Mouse (Mus musculus) kidney, postnatal 10 days (tissue): ENCODE measurements around the gene Tph2.
"Not testable (repeated sequence)": the region's sequence is repeated elsewhere in the genome, so short reads cannot be mapped to it uniquely, and the experiment has no call there.

Source experiments
- DNase-seq: peaks from one replicate; pipeline ENCODE4 v3.0.0; 2021; ENCODE audit warnings: mixed read lengths

Tph2 gene

DNA sequence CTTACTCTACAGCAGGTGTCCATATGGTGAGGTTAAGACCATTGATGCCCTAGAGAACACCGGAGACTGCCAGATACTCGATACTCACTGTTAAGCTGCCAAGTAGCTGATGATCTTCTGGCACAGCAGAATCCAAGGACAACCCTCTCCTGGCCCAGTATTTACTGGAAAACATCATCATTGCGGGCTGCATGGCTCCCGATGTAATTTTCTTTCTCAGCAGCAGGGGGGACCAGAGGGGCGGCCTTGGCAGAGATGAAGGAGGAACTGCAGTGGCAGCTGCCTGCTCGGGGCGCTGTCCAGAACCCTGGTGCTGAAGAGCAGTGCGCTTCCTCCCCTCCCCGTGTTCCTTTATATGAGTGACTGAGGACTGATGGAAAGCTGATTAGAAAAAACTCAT, at the start of gene Tph2:
Gene Tph2, minus strand, starts transcription at position 326 of the 400 bp plus-strand sequence.
- peak; percentile 90 for DNase-seq

DNA sequence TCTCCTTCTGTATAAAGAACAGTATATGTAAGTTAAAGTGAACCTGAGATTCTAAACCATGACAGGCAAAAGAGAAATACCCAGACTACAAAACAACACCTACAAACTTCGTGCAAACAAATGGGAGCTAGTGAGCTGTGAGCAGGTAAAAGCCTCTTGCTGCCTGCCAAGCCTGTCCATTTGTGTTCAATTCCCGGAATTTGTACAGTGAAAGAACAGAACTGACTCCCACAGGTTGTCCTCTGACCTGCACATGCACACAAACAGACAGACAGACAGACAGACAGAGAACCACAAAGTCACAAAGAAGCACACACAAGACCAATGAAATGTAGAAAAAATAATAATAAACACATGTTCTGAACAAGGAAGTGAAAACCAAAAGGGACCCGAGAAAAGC, 49.0 kb upstream of the Tph2 start:
- no peak for DNase-seq

DNA sequence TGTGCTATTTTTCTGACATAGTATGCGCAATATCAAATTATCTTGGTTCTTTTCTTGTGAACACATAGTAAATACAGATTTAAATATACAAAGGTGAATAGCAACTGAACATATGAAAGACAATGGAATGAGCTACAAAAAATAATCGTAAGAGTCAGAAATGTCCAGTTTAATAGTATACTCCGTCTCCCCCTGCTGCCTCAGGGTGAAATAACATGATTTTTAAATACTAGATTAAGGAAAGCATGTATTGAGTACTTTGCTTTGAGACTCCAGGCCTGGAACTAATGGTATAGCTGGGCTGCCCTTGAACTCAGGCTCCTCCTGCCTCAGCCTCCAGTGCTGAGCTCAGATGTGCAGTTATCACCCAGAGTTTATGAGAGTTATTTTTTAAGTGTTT, 47.7 kb upstream of the Tph2 start:
- no peak for DNase-seq

DNA sequence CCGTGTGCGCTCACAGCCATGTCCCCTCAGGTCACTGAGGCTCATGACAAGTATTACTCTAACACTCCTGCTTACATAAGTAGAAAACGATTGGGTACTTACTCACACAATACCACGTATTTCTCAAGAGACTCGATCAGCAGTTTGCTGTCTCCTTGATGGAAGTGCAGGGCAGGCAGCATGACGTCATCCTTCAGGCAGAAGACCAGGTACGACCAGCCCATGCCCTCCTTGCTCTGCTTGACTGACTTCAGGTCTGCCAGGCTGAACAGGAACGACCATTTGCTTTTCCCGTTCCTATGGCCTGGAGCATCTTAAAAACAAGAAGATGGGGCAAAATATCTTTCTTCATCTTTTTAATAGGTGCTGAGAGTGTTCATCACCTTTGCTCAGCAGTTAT, 44.2 kb upstream of the Tph2 start:
- DNase-seq, result no peak

DNA sequence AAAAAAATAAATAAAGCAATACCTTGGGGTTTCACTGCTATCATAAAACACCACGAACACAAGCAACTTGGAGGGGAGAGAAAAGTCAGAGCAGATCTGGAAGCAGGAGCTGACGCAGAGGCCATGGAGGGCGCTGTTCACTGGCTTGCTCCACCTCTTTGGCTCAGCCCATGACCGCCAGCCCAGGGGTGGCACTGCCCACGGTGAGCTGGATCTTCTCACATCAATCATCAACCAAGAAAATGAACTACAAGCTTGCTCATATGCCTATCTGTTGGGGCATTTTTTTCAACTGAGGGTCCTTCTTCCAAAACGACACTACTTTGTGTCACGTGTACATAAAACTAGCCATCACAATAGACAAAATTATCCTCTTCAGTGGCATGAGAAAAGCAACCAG, 41.8 kb upstream of the Tph2 start:
- DNase-seq, result peak; percentile 26

DNA sequence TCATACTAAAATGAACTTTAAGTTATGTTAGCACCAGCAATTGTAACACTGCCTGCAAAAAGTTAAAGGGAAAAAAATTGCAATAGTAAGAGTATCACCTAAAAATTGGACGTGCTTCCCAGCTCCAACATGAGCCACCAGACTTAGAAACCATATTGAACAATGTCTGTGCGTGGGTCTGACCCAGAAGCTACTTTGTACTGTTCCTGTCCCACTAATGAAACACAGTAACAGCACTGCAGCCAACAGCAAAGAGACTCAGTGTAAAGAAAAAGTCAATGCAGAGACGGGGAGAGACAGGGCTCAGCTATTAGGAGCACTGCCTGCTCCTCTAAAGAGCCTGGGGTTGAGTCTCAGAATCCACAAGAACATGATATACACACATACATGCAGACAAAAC, 39.0 kb upstream of the Tph2 start:
- no peak for DNase-seq

DNA sequence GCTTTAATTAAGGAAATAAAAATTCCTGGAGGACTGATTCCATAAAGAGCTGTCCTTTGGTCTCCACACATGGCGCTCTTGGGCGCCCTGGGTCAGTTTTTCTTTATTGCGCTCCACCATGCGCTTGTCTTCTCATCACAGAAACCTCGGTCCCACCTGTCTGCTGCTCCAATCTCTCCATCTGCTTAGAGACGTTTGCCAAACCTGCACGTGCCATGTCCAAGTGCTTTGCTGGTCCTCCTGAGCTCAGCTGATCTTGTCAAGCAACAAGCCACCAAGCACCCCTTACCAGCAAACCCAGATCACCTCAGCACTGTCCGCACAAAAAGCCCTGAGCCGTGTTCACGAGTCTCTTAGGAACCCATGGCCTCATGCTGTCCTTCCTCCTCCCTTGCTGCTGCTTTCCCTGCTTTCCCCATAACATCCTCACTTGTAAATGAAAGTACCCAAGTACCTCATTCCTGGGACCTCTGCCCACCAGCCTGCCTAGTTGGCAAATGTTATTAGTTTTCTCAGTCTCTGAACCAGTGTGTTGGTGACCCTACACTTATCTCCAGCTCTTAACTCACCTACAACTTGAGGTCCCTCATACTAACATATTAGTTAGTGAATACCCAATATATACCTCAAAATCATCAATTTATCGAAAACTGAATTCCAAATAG, 28.2 kb upstream of the Tph2 start:
- DNase-seq, result no peak

DNA sequence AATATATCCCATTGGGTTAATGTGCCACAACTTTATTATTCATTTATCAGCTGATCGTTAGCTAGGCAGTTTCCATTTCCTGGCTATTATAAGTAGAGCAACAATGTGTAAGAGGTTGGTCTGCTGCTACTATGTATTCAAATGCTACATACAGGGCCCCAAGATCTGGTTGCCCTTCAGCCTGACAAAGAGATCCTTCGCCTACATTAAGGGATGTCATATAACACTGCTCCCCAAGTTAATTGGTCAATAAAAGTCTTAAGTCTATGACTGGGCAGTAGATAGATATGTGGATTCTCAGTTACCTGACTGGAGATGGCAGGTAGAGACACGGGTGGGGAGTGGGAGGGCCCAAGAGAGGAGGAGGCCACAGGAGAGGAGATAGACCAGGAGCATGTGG, 21.0 kb upstream of the Tph2 start:
- no peak for DNase-seq

DNA sequence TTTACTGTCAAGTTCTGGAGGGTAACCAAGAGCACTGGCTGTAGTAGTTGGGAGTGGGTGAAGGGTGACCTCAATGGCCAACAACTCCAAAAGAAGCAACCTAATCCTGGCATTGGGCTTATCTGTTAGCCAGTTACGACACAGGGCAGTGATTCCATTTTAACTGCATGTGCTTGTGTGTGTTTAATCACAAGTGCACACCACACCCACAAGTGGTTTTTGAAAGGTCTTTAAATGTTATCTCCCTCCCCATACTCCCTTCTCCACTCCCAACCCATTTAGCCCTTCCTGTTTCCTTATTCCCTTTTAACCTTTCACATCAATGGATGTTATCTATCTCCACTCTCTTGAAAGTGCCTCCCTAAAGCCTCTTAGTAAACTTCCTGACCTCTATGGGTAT, 20.5 kb upstream of the Tph2 start:
- DNase-seq, result no peak

DNA sequence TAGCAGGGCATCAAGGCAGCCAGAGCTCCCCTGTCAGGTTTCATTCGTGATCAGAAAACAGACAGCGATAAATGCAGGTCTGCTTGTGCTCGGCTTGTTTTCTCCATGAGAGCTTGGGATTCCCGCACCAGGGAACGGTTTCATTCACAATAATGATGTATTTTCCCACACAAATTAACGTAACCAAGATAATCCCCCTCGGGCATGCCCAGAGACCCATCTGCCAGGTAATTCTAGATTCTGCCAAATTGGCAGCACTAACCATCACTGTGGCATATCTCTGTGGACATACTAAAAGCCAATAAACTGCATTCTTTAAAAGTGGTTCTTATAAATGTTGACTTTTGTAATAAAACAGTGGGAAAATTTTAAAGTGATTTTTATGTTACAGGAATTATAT, 6.4 kb upstream of the Tph2 start:
- no peak for DNase-seq

DNA sequence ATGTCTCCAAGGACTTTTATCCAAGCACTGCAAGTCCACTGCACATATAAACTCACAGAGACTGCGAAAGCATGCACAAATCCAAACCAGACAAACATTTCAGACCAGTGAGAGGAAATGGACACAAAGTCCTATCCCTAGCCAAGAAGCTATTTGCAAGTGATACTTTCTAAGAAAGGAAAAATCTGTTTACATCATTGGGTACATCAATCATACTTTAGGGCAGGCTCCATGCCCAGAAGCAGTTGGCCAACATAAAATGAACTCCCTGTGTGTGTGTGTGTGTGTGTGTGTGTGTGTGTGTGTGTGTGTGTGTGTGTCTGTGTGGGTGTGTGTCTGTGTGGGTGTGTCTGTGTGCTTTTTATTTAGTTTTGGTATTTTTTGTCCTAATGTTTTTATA, 2.6 kb upstream of the Tph2 start:
- no peak for DNase-seq

DNA sequence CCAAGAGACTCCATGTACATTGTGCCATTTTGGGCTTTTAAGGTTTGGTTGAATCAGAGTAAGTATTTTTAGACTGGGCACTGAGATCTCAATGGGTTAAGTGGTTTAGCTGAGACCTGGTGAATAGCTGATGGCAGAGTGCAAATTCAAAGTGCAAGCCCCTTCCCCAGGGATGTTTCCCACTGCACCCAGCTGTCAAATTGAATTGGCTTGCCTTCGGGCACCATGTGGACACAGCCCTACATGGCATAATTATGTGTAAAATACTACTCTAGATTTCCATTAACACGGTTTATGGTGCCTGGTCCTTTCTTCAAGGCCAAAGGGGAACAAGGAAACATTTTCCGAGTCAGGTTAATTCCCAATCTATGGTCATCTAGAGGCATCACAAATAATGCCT, 3.8 kb downstream of the Tph2 start:
- DNase-seq, result no peak

DNA sequence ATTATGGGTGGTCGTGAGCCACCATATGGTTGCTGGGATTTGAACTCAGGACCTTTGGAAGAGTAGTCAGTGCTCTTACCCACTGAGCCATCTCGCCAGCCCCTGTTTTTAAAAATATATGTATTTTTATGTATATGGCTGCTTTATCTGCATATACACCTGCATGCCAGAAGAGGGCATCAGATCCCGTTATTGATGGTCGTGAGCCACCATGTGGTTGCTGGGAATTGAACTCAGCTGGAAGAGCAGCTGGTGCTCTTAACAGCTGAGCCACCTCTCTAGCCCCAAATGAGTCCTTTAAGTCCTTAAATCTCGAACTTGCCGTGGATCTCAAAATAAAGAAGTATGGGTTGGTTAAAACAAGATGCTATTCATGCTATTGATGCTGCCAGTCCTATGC, 6.8 kb downstream of the Tph2 start:
- DNase-seq, result not testable (repeated sequence)

DNA sequence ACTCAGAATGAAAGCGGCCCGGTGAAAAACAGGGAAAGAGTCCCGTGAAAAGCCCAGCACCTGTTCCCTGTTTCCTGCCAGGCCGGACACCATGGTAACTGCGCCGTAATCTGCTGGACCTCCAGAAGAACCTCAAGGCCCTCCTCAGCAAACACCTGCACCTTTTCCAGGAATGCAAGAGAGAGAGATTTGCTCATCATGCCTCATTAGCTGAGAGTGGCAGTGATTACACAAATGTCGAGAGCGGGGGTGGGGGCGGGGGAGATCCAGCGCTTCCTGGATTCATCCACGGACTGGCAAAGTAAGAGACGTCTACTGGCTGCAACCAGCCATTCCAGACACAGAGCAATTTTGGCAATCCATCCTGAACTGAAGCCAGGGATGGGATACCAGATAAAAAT, 9.2 kb downstream of the Tph2 start:
- no peak for DNase-seq

DNA sequence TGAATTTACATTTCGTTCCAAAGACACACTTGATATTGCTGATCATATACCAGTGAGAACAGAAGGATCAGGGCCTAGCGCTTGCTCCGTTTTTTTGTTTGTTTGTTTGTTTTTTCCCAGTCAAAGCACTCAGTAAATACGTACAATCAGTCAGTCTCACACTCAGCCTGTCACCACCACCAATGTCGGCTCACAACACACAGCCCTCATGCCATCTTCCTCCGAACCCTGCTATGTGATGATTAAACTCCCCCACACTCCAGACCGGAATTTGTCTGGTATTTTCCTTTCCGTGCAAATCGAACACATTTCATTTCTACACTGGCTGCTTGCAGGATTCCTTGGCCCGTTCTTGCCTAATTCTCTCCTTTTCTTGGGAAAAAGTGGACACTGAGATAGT, 11.5 kb downstream of the Tph2 start:
- DNase-seq, result no peak

DNA sequence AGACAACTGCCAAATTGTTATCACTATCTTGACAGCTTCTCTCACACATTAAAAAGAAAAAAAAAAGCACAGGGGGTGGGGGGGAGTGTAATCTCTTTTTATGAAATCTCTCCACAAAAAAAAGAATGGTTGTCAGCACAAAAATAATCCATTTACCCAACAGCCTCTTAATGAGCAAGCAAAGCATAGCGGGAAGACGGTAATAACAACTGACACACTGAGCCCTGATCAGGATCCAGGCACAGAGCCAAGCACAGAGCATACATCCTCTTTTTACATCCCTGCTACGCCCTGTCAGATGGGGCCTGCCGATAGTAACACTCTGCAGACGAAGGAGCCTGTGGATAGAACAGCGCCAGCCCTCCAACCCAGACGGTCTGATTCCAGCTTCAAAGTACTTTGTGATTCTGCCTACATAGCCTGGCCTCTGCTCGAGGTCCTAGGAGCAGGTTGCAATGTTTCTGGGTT, 13.4 kb downstream of the Tph2 start:
- DNase-seq, result no peak

DNA sequence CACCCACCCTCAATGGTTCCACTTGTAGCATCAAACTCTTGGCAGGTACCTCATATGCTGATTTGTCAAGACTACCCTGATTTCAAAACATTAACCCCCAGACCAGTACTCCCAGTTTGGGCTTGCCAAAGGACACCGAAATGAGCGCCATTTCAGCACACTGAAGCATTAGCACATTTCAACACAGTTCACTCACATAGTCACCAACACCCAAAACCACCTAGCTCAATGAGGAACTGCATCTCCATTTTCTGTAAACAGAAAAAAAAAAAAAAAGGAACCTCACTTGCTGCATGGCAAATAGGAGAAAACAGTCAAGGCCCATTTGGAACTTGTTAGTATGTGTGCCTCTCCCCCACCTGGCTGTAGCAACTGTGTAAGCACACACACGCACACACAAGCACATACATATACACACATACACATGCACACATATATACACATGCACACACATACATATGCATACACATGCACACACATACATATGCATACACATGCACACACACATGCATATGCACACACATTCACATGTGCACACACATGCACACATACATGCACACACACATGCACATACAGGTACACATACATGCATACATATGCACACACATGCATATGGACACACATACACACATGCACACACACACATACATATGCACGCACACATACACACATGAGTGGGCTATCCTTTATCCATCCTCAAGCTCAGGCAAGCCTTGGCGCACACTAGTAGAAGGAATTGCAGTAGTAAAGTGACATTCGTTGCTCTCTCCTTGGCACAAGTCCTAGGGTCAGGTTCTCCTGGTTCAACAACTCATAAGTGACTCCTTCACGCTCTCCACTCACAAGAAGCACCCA, 14.1 kb downstream of the Tph2 start:
- DNase-seq, result no peak

DNA sequence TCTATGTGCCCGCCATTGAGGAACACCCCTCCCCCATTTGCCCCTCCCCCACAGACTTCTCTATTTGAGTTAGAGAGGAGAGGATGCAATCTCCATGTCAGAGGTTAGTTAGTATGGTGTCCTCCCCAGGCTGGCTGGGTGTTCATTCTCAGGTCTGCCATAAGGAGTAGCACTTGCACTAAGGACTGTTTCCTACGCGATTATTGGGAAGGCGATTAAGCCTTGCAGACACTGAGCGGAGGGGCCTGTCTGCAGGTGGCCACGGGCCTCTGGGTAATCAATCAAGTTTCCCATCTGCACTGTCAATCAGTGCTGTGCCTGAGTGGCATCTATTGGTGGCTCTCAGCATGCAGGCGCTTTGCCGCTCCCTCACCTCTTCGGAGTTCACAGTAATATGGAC, 15.4 kb downstream of the Tph2 start:
- no peak for DNase-seq

DNA sequence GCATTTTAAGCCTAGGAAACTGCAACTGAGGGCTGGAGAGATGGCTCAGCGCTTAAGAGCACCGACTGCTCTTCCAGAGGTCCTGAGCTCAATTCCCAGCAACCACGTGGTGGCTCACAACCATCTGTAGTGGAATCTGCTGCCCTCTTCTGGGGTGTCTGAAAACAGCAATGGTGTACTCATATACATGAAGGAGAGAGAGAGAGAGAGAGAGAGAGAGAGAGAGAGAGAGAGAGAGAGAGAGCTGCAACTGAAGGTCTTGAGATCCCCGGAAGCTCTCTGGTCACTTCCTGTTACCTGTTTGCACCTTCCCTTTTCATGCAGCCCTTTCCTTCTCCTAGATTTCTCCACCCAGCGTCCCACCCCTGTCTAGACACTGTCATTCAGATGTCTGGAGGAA, 24.5 kb downstream of the Tph2 start:
- no peak for DNase-seq

DNA sequence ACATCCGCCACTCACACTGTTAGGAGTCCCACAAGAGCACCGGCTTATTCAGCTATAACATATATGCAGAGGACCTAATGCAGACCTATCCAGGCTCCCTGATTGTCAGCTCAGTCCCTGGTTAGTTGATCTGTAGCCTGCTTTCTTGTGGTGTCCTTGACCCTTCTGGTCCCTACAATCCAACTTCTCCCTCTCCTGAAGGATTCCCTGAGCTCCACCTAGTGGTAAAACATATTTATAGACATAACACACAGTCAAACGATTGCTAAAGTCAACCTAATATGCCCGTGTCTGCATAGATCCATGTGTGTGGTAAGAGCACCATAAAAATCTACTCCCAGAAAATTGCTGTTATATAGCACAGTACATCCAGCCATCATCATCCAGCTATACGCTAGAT, 37.5 kb downstream of the Tph2 start:
- DNase-seq, result no peak

DNA sequence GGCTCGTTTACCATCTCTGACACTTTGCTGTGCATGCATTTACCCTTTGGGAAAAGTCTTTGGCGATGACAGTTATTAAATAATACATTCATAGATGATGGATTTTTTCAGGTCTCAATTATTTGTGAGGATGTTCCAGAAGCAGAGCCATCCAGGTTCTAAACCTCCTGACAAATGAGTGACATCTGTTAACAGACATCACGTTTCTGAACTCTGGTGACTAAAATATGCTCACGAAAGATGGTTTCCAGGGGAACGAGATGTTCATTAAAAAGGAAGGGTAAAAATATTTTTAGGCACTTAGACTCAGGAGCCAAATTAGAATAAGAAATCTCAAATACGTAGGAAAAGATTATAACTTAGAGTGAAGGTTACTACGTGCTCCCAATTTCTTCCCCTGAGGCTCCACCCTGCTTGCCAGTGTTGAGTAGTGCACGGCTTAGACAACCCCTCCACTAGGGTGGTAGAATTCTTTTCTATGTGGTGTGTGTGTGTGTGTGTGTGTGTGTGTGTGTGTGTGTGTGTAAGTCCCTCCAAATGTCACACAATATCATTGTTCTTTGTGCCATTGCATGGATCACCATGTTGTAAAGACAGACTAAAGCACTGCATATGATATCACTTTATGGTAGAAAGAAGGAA, 38.4 kb downstream of the Tph2 start:
- no peak for DNase-seq

DNA sequence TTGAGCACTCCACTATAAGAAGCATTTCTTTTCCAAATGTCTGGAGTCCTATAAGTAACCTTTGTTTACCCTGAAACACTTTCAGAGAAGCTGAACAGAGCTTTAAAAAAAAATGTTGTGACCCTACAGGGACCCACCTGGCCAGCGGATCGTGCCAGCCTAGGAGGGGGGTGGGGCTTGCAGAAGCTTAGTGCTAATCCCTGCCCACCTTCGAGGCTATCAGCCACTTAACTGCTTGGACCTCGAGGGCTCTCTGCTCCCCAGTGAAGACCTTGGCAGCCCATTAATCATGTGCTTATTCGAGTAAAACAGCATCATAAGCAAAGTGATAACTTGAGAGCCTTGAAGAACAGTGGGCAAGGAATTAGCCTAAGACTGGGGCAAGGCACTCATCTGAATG, 40.3 kb downstream of the Tph2 start:
- no peak for DNase-seq

DNA sequence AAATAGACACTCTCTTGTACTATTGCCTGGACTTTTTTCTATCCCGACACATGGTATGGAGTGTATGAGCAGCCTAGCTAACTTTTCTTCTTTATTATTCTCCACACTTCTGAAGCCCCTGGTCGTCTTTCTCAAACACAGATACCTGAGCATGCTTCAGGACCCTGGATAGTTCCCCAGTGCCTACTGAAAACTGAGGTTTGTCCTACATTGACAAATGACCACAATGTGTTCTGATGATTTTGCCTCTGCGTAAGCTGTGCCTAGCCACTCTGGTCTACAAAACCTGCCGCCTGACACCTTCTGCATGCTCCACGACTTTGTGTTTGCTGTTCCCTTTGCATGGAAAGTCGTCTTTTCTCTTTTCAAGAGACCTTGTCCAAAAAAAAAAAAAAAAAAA, 41.2 kb downstream of the Tph2 start:
- peak; percentile 52 for DNase-seq

DNA sequence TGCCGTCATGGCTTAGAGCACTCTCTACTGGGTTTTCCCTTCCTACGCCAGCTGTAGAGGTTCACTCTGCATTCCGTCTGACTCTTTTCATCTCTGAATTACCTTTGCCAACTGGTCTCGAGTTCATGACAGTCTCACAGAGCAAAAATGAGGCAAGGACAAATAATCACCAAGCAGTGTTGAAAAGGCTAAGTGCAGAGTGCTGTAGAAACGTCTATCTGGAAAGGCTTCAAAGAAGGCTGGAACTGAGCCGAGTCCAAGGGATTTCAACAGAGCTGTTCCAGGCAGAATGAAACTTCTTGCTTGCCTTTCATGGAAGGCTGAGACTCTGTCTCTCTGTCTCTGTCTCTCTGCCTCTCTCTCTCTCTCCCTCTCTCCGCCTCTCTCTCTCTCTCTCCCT, 47.8 kb downstream of the Tph2 start:
- DNase-seq, result no peak
